Mouse (Mus musculus): ENCODE measurements around the gene Galnt17. TPM values are rescaled to one million over a fixed set of nuclear protein-coding genes. Genes with fewer than 3 reads are reported as not detected.

Gene Galnt17
- polyA plus RNA-seq, 1 experiment, result 0.08 TPM

- Histone ChIP-seq H3K79me2 (ENCODE audit: control insufficient read depth, insufficient read depth) (no peaks in the 10 kb centered on the region), H3K4me3 (no peak overlapping the region), H3K27me3 (ENCODE audit: control insufficient read depth, insufficient read depth, insufficient read length) (no peaks in the 10 kb centered on the region), H3ac (ENCODE audit: control insufficient read depth, insufficient read length) (no peak overlapping the region), H3K4me2 (ENCODE audit: low read depth) (no peak overlapping the region), H3K36me3 (ENCODE audit: control insufficient read depth, insufficient read depth) (no peaks in the 10 kb centered on the region)
- TF ChIP-seq USF1 (IDR thresholded peaks at IDR 0.05; ENCODE audit: low read depth), result no peak
- TF ChIP-seq MYOG (IDR thresholded peaks at IDR 0.05; ENCODE audit: control insufficient read depth in 1 of 3, insufficient read depth in 1 of 3, insufficient read length in 2 of 3, low read depth in 2 of 3), result no peak
- no peak for TF ChIP-seq MAX (IDR thresholded peaks at IDR 0.05; ENCODE audit: low read depth)
- TF ChIP-seq REST (IDR thresholded peaks at IDR 0.05; ENCODE audit: insufficient read depth, insufficient read length), result no peak
- no peak for TF ChIP-seq TCF12 (IDR thresholded peaks at IDR 0.05; ENCODE audit: insufficient read depth, poor library complexity, severe bottlenecking)
These were observed 190.8 kb downstream of the Galnt17 start for GRCm38 (mm10) chr5:131117391-131118040.

GRCm38 (mm10) chr5:131113850-131114470 is 194.3 kb downstream of the Galnt17 start:
- TF ChIP-seq CEBPB (IDR thresholded peaks at IDR 0.05; ENCODE audit: insufficient read depth, poor library complexity, severe bottlenecking), result no peak
- TF ChIP-seq MAX (IDR thresholded peaks at IDR 0.05; ENCODE audit: low read depth), result no peak
- TF ChIP-seq USF1 (IDR thresholded peaks at IDR 0.05; ENCODE audit: low read depth), result no peak
- no peak for TF ChIP-seq POLR2AphosphoS2 (IDR thresholded peaks at IDR 0.05; ENCODE audit: insufficient read length, low read depth)
- TF ChIP-seq SRF (IDR thresholded peaks at IDR 0.05; ENCODE audit: control insufficient read depth, insufficient read length, low read depth), result no peak
- TF ChIP-seq POLR2A (IDR thresholded peaks at IDR 0.05; ENCODE audit: insufficient read length, low read depth), result no peak
- no peak for TF ChIP-seq E2F4 (IDR thresholded peaks at IDR 0.05; ENCODE audit: insufficient read depth)
- TF ChIP-seq MYOG (IDR thresholded peaks at IDR 0.05; ENCODE audit: control insufficient read depth in 1 of 3, insufficient read depth in 1 of 3, insufficient read length in 2 of 3, low read depth in 2 of 3), result no peak
- TF ChIP-seq TCF3 (IDR thresholded peaks at IDR 0.05; ENCODE audit: insufficient read length, low read depth), result no peak
- TF ChIP-seq MYOD1 (IDR thresholded peaks at IDR 0.05; ENCODE audit: control insufficient read depth in 1 of 3, insufficient read length in 2 of 3, low read depth in 2 of 3), result no peak
- TF ChIP-seq REST (IDR thresholded peaks at IDR 0.05; ENCODE audit: insufficient read depth, insufficient read length), result no peak
- Histone ChIP-seq H3K27me3 (ENCODE audit: control insufficient read depth, insufficient read depth, insufficient read length) (no peaks in the 10 kb centered on the region), H3ac (ENCODE audit: control insufficient read depth, insufficient read length) (no peak overlapping the region), H3K36me3 (ENCODE audit: control insufficient read depth, insufficient read depth) (no peaks in the 10 kb centered on the region), H3K4me3 (no peak overlapping the region), H3K4me2 (ENCODE audit: low read depth) (no peak overlapping the region), H3K79me2 (ENCODE audit: control insufficient read depth, insufficient read depth) (no peaks in the 10 kb centered on the region)

DNA sequence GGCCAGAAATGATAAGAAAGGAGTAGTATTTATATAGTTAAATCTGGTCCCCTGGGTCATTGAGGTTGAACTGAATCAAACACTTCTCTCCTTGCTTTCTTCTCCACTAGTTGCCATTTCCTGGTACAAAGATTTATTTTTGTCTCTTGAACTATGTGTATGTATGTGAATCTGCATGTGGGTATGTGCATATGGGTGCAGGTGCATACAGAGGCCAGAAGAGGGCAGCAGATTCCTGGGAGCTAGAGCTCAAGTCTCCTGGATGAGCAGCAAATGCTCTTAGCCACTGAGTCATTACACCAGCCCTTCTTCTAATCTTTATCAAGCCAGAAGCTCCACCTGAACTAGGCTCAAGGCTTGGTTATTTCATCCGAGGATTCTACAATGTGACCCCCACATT is 201.1 kb downstream of the Galnt17 start:
- Histone ChIP-seq H3K4me3 (no peak overlapping the region), H3ac (ENCODE audit: control insufficient read depth, insufficient read length) (no peak overlapping the region), H3K4me2 (ENCODE audit: low read depth) (no peak overlapping the region), H3K36me3 (ENCODE audit: control insufficient read depth, insufficient read depth) (no peaks in the 10 kb centered on the region), H3K27me3 (ENCODE audit: control insufficient read depth, insufficient read depth, insufficient read length) (no peaks in the 10 kb centered on the region), H3K79me2 (ENCODE audit: control insufficient read depth, insufficient read depth) (no peaks in the 10 kb centered on the region)
- TF ChIP-seq TCF12 (IDR thresholded peaks at IDR 0.05; ENCODE audit: insufficient read depth, poor library complexity, severe bottlenecking), result no peak
- no peak for TF ChIP-seq SRF (IDR thresholded peaks at IDR 0.05; ENCODE audit: control insufficient read depth, insufficient read length, low read depth)
- no peak for TF ChIP-seq MYOD1 (IDR thresholded peaks at IDR 0.05; ENCODE audit: control insufficient read depth in 1 of 3, insufficient read length in 2 of 3, low read depth in 2 of 3)
- TF ChIP-seq USF1 (IDR thresholded peaks at IDR 0.05; ENCODE audit: low read depth), result no peak
- TF ChIP-seq CEBPB (IDR thresholded peaks at IDR 0.05; ENCODE audit: insufficient read depth, poor library complexity, severe bottlenecking), result no peak
- no peak for TF ChIP-seq POLR2A (IDR thresholded peaks at IDR 0.05; ENCODE audit: insufficient read length, low read depth)
- no peak for TF ChIP-seq REST (IDR thresholded peaks at IDR 0.05; ENCODE audit: insufficient read depth, insufficient read length)

- no peak overlapping the region for H3K4me3 ChIP-seq
- H3K36me3 ChIP-seq (ENCODE audit: control insufficient read depth, insufficient read depth), result no peaks in the 10 kb centered on the region
- TF ChIP-seq MYOD1 (IDR thresholded peaks at IDR 0.05; ENCODE audit: control insufficient read depth in 1 of 3, insufficient read length in 2 of 3, low read depth in 2 of 3) (no peak), USF1 (IDR thresholded peaks at IDR 0.05; ENCODE audit: low read depth) (no peak), MYOG (IDR thresholded peaks at IDR 0.05; ENCODE audit: control insufficient read depth in 1 of 3, insufficient read depth in 1 of 3, insufficient read length in 2 of 3, low read depth in 2 of 3) (no peak), TCF3 (IDR thresholded peaks at IDR 0.05; ENCODE audit: insufficient read length, low read depth) (no peak), E2F4 (IDR thresholded peaks at IDR 0.05; ENCODE audit: insufficient read depth) (no peak), MAX (IDR thresholded peaks at IDR 0.05; ENCODE audit: low read depth) (no peak), REST (IDR thresholded peaks at IDR 0.05; ENCODE audit: insufficient read depth, insufficient read length) (no peak), SRF (IDR thresholded peaks at IDR 0.05; ENCODE audit: control insufficient read depth, insufficient read length, low read depth) (no peak), POLR2A (IDR thresholded peaks at IDR 0.05; ENCODE audit: insufficient read length, low read depth) (no peak), POLR2AphosphoS2 (IDR thresholded peaks at IDR 0.05; ENCODE audit: insufficient read length, low read depth) (no peak), TCF12 (IDR thresholded peaks at IDR 0.05; ENCODE audit: insufficient read depth, poor library complexity, severe bottlenecking) (no peak), CEBPB (IDR thresholded peaks at IDR 0.05; ENCODE audit: insufficient read depth, poor library complexity, severe bottlenecking) (no peak)
- no peaks in the 10 kb centered on the region for H3K79me2 ChIP-seq (ENCODE audit: control insufficient read depth, insufficient read depth)
- no peak overlapping the region for H3ac ChIP-seq (ENCODE audit: control insufficient read depth, insufficient read length)
- H3K27me3 ChIP-seq (ENCODE audit: control insufficient read depth, insufficient read depth, insufficient read length), result no peaks in the 10 kb centered on the region
- no peak overlapping the region for H3K4me2 ChIP-seq (ENCODE audit: low read depth)
These were observed 211.5 kb downstream of the Galnt17 start for GRCm38 (mm10) chr5:131096824-131097223.

DNA sequence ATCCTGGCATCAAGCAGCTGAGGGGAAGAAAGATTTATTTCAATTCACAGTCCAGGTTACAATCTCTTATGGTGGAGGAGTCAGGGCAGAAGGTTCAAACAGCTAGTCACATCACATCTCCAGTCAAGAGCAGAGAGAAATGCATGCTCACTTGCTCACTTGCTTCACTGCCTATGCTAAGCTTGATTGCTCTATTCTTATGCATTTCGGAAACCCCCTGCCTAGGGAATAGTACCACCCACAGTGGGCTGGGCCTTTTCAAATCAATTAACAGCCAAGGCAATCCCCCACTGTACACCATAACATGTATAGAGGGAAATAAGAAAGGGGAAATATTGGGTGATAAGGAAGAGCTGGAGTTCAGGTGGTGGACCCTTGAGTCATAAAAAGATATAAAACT is 212.7 kb downstream of the Galnt17 start:
- TF ChIP-seq CEBPB (IDR thresholded peaks at IDR 0.05; ENCODE audit: insufficient read depth, poor library complexity, severe bottlenecking), result no peak
- no peak for TF ChIP-seq MYOD1 (IDR thresholded peaks at IDR 0.05; ENCODE audit: control insufficient read depth in 1 of 3, insufficient read length in 2 of 3, low read depth in 2 of 3)
- no peak for TF ChIP-seq SRF (IDR thresholded peaks at IDR 0.05; ENCODE audit: control insufficient read depth, insufficient read length, low read depth)
- TF ChIP-seq POLR2A (IDR thresholded peaks at IDR 0.05; ENCODE audit: insufficient read length, low read depth), result no peak
- no peak for TF ChIP-seq MYOG (IDR thresholded peaks at IDR 0.05; ENCODE audit: control insufficient read depth in 1 of 3, insufficient read depth in 1 of 3, insufficient read length in 2 of 3, low read depth in 2 of 3)
- no peak for TF ChIP-seq POLR2AphosphoS2 (IDR thresholded peaks at IDR 0.05; ENCODE audit: insufficient read length, low read depth)
- no peak for TF ChIP-seq TCF12 (IDR thresholded peaks at IDR 0.05; ENCODE audit: insufficient read depth, poor library complexity, severe bottlenecking)
- no peak for TF ChIP-seq MAX (IDR thresholded peaks at IDR 0.05; ENCODE audit: low read depth)
- no peak for TF ChIP-seq REST (IDR thresholded peaks at IDR 0.05; ENCODE audit: insufficient read depth, insufficient read length)
- no peak for TF ChIP-seq USF1 (IDR thresholded peaks at IDR 0.05; ENCODE audit: low read depth)
- TF ChIP-seq E2F4 (IDR thresholded peaks at IDR 0.05; ENCODE audit: insufficient read depth), result no peak
- no peak for TF ChIP-seq TCF3 (IDR thresholded peaks at IDR 0.05; ENCODE audit: insufficient read length, low read depth)
- H3K27me3 ChIP-seq (ENCODE audit: control insufficient read depth, insufficient read depth, insufficient read length), result no peaks in the 10 kb centered on the region
- H3ac ChIP-seq (ENCODE audit: control insufficient read depth, insufficient read length), result no peak overlapping the region
- H3K79me2 ChIP-seq (ENCODE audit: control insufficient read depth, insufficient read depth), result no peaks in the 10 kb centered on the region
- H3K36me3 ChIP-seq (ENCODE audit: control insufficient read depth, insufficient read depth), result no peaks in the 10 kb centered on the region
- H3K4me3 ChIP-seq, result no peak overlapping the region
- no peak overlapping the region for H3K4me2 ChIP-seq (ENCODE audit: low read depth)

Measured in myocyte (in vitro differentiated cells).